Mouse (Mus musculus) ES-E14 (cell line): ENCODE data around the gene Wdr74. TPM values are rescaled to one million over a fixed set of nuclear protein-coding genes. Genes with fewer than 3 reads are reported as not detected.
A peak's percentile ranks its signal among the peaks of the same experiment; 100 is the strongest.

ENCODE experiments used
- DNase-seq: peaks from one replicate; pipeline ENCODE4 v3.0.0-alpha.2; 2013; ENCODE audit warnings: low read depth, low spot score
- H3K27ac ChIP-seq: 2 replicates; pipeline ENCODE4 v1.5.1; 2012; ENCODE audit warnings: low read depth, mild to moderate bottlenecking, low read length, moderate library complexity, mixed read lengths; ENCODE audit not compliant: poor library complexity, insufficient read depth, severe bottlenecking
- H3K36me3 ChIP-seq: 2 replicates; pipeline ENCODE4 v1.6.1; 2012; ENCODE audit warnings: mild to moderate bottlenecking, low read length, moderate library complexity, mixed read lengths; ENCODE audit not compliant: control insufficient read depth, poor library complexity, insufficient read depth, severe bottlenecking
- H3K4me1 ChIP-seq, 2 experiments: fragments of 150-350 bp in 1 of 2; sonication (generic) in 1 of 2; 2 replicates each; pipeline ENCODE4 v1.6.1; 2012; ENCODE audit warnings: low read length in 2 of 2, mild to moderate bottlenecking in 1 of 2, mixed read lengths in 1 of 2; ENCODE audit not compliant: control insufficient read depth in 2 of 2, insufficient read depth in 2 of 2, poor library complexity in 1 of 2
- H3K4me3 ChIP-seq, 2 experiments: fragments of 150-350 bp in 1 of 2; sonication (generic) in 1 of 2; 2 replicates each; pipeline ENCODE4 v1.5.1; 2012; ENCODE audit warnings: low read length in 2 of 2, low read depth in 1 of 2, mild to moderate bottlenecking in 1 of 2, mixed read lengths in 1 of 2; ENCODE audit not compliant: insufficient read depth in 1 of 2, poor library complexity in 1 of 2, severe bottlenecking in 1 of 2
- H3K9ac ChIP-seq: 2 replicates; pipeline ENCODE4 v1.6.1; 2012; ENCODE audit warnings: low read depth, mild to moderate bottlenecking, low read length, mixed read lengths; ENCODE audit not compliant: poor library complexity, insufficient read depth, severe bottlenecking
- H3K9me3 ChIP-seq: fragments of 150-350 bp; sonication (generic); 2 replicates; pipeline ENCODE4 v1.6.1; 2012; ENCODE audit warnings: low read depth, mild to moderate bottlenecking, low read length; ENCODE audit not compliant: control insufficient read depth, insufficient read depth
- CHD2 ChIP-seq: IDR thresholded peaks from 2 replicates; pipeline ENCODE4 v1.6.1; 2014; ENCODE audit warnings: mild to moderate bottlenecking, low read depth, low read length, inconsistent platforms
- HCFC1 ChIP-seq: IDR thresholded peaks from 2 replicates; pipeline ENCODE4 v1.6.1; 2012; ENCODE audit warnings: low read length, inconsistent platforms, borderline replicate concordance; ENCODE audit not compliant: insufficient read depth
- MAFK ChIP-seq: IDR thresholded peaks from 2 replicates; pipeline ENCODE4 v1.6.1; 2014; ENCODE audit warnings: mild to moderate bottlenecking, low read depth, low read length, inconsistent platforms; ENCODE audit not compliant: insufficient read depth
- ZC3H11A ChIP-seq: IDR thresholded peaks from 2 replicates; pipeline ENCODE4 v1.6.1; 2012; ENCODE audit warnings: low read depth, mild to moderate bottlenecking, inconsistent platforms, low read length, borderline replicate concordance
- ZNF384 ChIP-seq: IDR thresholded peaks from 2 replicates; pipeline ENCODE4 v1.6.1; 2012; ENCODE audit warnings: low read depth, low read length, inconsistent platforms
- in situ Hi-C, 2 experiments: fragments of 600-800 bp; cut with MboI; formaldehyde crosslinking; loops; one replicate each; pipeline ENCODE4 v1.15.1; 2025; ENCODE audit warnings: low sequenced_read_pairs in 2 of 2, inconsistent platforms in 1 of 2; ENCODE audit not compliant: unreplicated experiment in 2 of 2
- total RNA-seq: library from RNA; depleted of rRNA; stranded (reverse); fragments of 300-350 nt; gene quantifications from 2 replicates; pipeline ENCODE4 v1.2.3, GENCODE M21; 2012; rRNA removed

Gene Wdr74
- total RNA-seq, 1 experiment: 173 TPM

GRCm38 (mm10) chr19:8786008-8786781 is 50.6 kb downstream of the Wdr74 start, which contains the start of gene Taf6l:
Gene Taf6l, minus strand, starts transcription at chr19:8786417.
- in situ Hi-C loops: no loop called here

GRCm38 (mm10) chr19:8788521-8788920 is 52.9 kb downstream of the Wdr74 start:
- Histone ChIP-seq H3K4me3 (no peak overlapping the region), H3K9ac (no peak overlapping the region), H3K4me1 (peaks cover 0 to 8% of the 10 kb centered on the region in 2 experiments; a peak in 3 of 4 replicates), H3K9me3 (no peaks in the 10 kb centered on the region), H3K27ac (no peak overlapping the region), H3K36me3 (peaks cover 10% of the 10 kb centered on the region)
- TF ChIP-seq ZC3H11A (no peak), ZNF384 (peak; percentile 95)
- in situ Hi-C loops: no loop called here
- DNase-seq: no peak

More at GRCm38 (mm10) chr19:8786008-8786781, 50.6 kb downstream of the Wdr74 start, which contains the start of gene Taf6l:
- Histone ChIP-seq H3K36me3 (peaks cover 15% of the 10 kb centered on the region; the same call in 1 of the 2 replicates), H3K9me3 (no peaks in the 10 kb centered on the region), H3K27ac (peak within 1 kb of the TSS; percentile 57; the same call in 1 of the 2 replicates), H3K9ac (peak within 1 kb of the TSS; percentile 73), H3K4me1 (peaks cover 0 to 8% of the 10 kb centered on the region in 2 experiments; a peak in 3 of 4 replicates), H3K4me3 (peak within 1 kb of the TSS; percentile 74 to 82)
- TF ChIP-seq ZNF384: 0 out of 2 replicates have a peak, but pooled peaks have one; percentile 5
- no peak for TF ChIP-seq ZC3H11A
- no peak for TF ChIP-seq MAFK
- DNase-seq: peak; percentile 96

GRCm38 (mm10) chr19:8789171-8789570 is 53.5 kb downstream of the Wdr74 start:
- in situ Hi-C loops: no loop called here
- H3K36me3 ChIP-seq: peaks cover 12% of the 10 kb centered on the region
- H3K9me3 ChIP-seq: no peaks in the 10 kb centered on the region
- TF ChIP-seq CHD2 (no peak), MAFK (no peak)
- peaks cover 0 to 8% of the 10 kb centered on the region in 2 experiments; a peak in 3 of 4 replicates for H3K4me1 ChIP-seq
- DNase-seq: no peak
- H3K9ac ChIP-seq: no peak overlapping the region
- no peak overlapping the region for H3K27ac ChIP-seq
- H3K4me3 ChIP-seq: no peak overlapping the region

GRCm38 (mm10) chr19:8790171-8790570 is 54.5 kb downstream of the Wdr74 start:
- H3K9ac ChIP-seq: no peak overlapping the region
- no peaks in the 10 kb centered on the region for H3K9me3 ChIP-seq
- in situ Hi-C loops: no loop called here
- H3K27ac ChIP-seq: no peak overlapping the region
- peaks cover 0 to 7% of the 10 kb centered on the region in 2 experiments; a peak in 3 of 4 replicates for H3K4me1 ChIP-seq
- TF ChIP-seq MAFK (no peak), CHD2 (no peak), ZNF384 (no peak), HCFC1 (no peak), ZC3H11A (no peak)
- no peak for DNase-seq
- no peak overlapping the region for H3K4me3 ChIP-seq
- H3K36me3 ChIP-seq: peaks cover 13% of the 10 kb centered on the region

Other genes starting within 250 kb of the Wdr74 start
- gene Slc22a8, start 144.6 kb upstream of the Wdr74 start, total RNA-seq: not detected in 2 replicates
- not detected in 2 replicates for gene Slc22a6, start 117.8 kb upstream of the Wdr74 start, total RNA-seq
- 0.04 and 0.11 TPM in 2 replicates for gene Chrm1, start 72.0 kb upstream of the Wdr74 start, total RNA-seq
- 354 and 566 TPM in 2 replicates for gene Slc3a2, start 12.5 kb upstream of the Wdr74 start, total RNA-seq
- gene 1700092M07Rik, start 4.9 kb downstream of the Wdr74 start, total RNA-seq: 8.5 and 8.9 TPM in 2 replicates
- 66.3 and 73.2 TPM in 2 replicates for gene Stx5a, start 5.6 kb downstream of the Wdr74 start, total RNA-seq
- gene Nxf1, start 21.2 kb downstream of the Wdr74 start, total RNA-seq: 99.5 and 101 TPM in 2 replicates
- gene Tmem223, start 35.2 kb downstream of the Wdr74 start, total RNA-seq: 77.3 and 125 TPM in 2 replicates
- gene Tmem179b, start 38.6 kb downstream of the Wdr74 start, total RNA-seq: 45.9 and 51.2 TPM in 2 replicates
- gene Taf6l, start 50.6 kb downstream of the Wdr74 start, total RNA-seq: 28.6 and 29.4 TPM in 2 replicates
- 113 and 144 TPM in 2 replicates for gene Polr2g, start 62.8 kb downstream of the Wdr74 start, total RNA-seq
- 3.4 TPM in 2 replicates for gene Zbtb3, start 66.7 kb downstream of the Wdr74 start, total RNA-seq
- gene Ttc9c, start 83.5 kb downstream of the Wdr74 start, total RNA-seq: 42.6 and 47.5 TPM in 2 replicates
- 37.5 and 48.5 TPM in 2 replicates for gene Hnrnpul2, start 84.2 kb downstream of the Wdr74 start, total RNA-seq
- gene AC129217.1, start 93.9 kb downstream of the Wdr74 start, total RNA-seq: 1.4 and 2.7 TPM in 2 replicates
- 62.6 and 79.6 TPM in 2 replicates for gene Bscl2, start 101.6 kb downstream of the Wdr74 start, total RNA-seq
- gene Gng3, start 103.4 kb downstream of the Wdr74 start, total RNA-seq: 4.5 TPM in 2 replicates
- 1.3 and 2.4 TPM in 2 replicates for gene Lrrn4cl, start 114.9 kb downstream of the Wdr74 start, total RNA-seq
- 207 and 220 TPM in 2 replicates for gene Ubxn1, start 135.7 kb downstream of the Wdr74 start, total RNA-seq
- 75.3 and 83.4 TPM in 2 replicates for gene Uqcc3, start 145.1 kb downstream of the Wdr74 start, total RNA-seq
- gene Lbhd1, start 147.9 kb downstream of the Wdr74 start, total RNA-seq: 11.0 and 14.3 TPM in 2 replicates
- not detected in 2 replicates for gene Gm49403, start 148.1 kb downstream of the Wdr74 start, total RNA-seq
- gene 1810009A15Rik, start 153.0 kb downstream of the Wdr74 start, total RNA-seq: 146 and 214 TPM in 2 replicates
- not detected in 2 replicates for gene Gm49416, start 153.1 kb downstream of the Wdr74 start, total RNA-seq
- 54.0 and 59.3 TPM in 2 replicates for gene Ints5, start 157.2 kb downstream of the Wdr74 start, total RNA-seq
- gene Ganab, start 162.2 kb downstream of the Wdr74 start, total RNA-seq: 321 and 436 TPM in 2 replicates
- 30.4 and 36.8 TPM in 2 replicates for gene B3gat3, start 184.5 kb downstream of the Wdr74 start, total RNA-seq
- 3.6 and 4.0 TPM in 2 replicates for gene Rom1, start 193.5 kb downstream of the Wdr74 start, total RNA-seq
- 20.6 and 22.2 TPM in 2 replicates for gene Eml3, start 193.7 kb downstream of the Wdr74 start, total RNA-seq
- 89.8 and 92.9 TPM in 2 replicates for gene Mta2, start 206.0 kb downstream of the Wdr74 start, total RNA-seq
- 42.6 and 49.6 TPM in 2 replicates for gene Tut1, start 218.0 kb downstream of the Wdr74 start, total RNA-seq
- gene Eef1g, start 231.2 kb downstream of the Wdr74 start, total RNA-seq: 1,417 and 1,811 TPM in 2 replicates